Mouse (Mus musculus) kidney, postnatal 14 days (tissue): ENCODE results near the gene Prkar1a.

Experiments used
- DNase-seq: peaks from one replicate; pipeline ENCODE4 v3.0.0; 2022; ENCODE audit warnings: mixed read lengths

Gene Prkar1a

DNA sequence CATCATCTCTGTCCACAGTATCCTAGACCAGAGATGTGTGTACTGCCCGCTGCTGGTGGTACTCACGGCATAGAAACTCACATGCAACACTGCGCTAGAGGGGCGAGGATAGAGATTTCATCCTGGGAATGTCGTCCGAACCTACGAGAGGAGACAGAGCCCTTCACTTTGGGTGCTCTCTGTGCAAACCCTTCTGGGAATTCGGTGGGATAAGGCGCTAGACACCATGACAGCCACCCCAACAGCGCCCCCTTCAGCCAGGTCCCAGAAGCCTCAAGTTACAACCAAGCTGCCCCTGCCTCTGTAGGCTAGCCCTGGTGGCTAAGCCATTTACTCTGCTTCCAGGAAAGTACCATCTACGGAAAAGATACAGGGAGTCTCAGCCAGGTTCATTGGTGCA lies 25.3 kb downstream of the Prkar1a start:
- DNase-seq = no peak

DNA sequence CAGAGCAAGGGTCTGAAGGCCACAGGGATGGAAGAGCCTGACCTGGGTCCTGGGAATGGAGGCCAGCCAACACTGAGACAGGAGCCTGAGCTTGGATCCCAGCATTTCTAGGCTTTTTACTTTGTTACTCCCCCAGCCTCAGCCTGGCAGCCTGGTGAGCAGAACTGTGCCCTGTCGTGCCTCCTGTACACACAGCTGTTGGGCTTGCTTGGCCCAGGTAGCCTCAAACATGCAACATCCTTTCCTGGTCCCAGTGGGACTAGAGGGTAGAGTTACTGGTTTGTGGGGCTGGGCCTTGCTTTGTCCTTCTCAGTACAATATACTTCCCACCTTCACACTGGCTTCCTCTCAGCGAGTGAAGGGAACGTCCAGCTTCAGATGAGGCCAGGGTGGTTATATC lies 26.0 kb downstream of the Prkar1a start:
- DNase-seq = no peak

DNA sequence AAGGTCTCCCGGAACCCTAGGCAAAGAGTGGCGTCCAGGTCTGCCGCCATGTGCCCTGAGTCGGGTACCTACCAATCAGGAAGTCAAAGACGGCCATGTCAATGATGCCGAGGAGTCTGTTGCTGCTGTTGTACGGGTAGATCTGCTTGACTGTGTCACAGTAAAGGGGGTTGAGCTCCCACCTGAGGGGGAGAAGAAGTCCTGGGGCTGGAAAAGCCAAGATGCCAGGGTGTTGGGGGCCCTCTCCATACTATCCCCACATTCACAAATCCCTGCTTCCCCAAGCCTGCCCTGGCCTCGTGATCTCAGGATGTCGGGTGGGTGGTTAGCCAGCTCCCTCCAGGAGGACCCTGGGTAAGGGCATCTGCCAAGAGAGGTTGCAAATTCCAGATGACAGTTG lies 26.6 kb downstream of the Prkar1a start:
- DNase-seq = no peak

DNA sequence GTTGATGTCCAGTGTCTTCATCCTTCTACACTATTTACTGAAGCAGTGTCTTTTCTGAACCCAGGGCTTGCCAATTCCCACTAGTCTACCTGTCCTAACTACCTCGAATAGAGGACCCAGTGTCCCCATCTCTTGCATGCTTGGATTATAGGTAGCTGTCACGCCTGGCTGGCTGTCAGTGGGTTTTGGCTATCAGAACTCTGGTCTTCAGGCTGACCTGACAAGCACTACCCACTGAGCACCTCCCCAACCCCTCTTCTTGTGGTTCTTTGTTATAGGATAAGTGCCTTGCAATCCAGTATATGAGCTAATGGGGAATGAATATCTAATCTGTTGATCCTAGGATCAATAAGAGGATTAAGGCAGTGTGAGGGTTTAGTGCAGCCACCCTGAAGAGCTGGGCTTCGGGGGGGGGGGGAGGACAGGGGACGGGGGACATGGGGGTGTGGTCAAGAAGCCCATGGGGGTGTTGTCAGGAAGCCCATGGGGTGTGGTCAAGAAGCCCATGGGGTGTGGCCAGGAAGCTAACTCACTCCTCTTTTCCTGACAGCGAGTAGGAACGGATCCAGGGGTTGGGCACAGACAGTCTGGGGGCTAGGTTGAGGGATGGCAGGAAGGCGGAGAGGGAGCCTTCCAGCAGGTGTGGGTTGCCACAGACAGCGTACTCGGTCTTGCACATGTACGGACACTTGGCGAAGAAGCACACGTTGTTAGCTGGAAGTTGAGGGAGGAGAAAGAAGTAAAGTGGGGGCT lies 27.6 kb downstream of the Prkar1a start:
- no peak for DNase-seq

DNA sequence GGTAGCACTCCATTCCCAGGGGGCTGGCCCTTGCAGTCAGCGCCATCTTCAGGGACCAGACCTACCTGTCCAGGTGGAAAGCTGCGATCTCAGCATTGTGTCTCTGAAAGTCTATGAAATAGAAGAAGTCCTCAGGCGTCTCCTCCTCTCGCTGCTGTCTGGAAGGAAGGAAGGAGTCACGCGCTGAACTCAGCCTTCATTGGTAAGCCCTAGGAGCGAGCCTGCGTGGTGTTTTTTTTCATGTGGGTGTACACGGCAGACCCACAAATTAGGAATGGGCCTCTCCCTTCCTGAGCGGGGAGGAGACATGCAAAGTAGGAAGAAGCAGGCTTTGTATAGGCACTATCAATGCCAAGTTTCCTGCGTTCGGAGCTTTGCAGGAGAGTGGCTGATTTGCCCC lies 29.1 kb downstream of the Prkar1a start:
- no peak for DNase-seq

DNA sequence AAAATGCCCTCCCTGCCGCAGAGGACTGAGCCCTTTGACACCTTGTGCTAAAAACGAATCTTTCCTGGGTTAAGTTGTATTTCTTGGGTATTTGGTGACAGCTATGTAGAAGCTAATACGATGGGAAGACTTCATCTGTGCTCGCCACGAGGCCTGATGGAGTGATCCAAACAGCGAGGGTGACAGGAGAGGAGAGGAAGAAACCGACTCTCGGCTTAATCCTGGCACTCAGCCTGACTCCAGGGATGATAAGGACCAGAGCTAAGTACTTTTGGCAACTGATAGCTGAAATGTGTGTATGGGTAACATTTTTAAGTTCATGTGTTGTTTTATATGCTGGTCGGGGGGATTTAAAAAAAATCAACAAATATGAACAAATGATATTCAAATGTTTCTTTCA lies 31.7 kb downstream of the Prkar1a start:
- DNase-seq = no peak

DNA sequence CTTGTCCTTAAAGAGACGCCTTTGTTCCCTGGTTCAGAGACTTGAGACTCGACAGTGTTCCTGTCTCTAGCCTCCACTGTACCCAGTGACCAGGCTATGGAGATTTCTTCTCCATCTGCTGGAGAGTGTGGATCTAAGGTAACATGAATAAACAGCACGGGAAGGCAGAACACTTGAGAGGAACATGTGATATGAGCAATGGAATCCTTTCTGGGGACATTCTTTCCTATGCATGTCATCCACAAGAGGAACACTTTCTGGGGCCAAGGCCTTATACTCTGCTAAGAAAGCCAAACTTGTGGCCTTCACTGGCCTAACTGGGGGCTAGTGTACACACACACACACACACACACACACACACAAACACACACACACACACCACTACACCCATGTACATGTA lies 32.4 kb downstream of the Prkar1a start:
- DNase-seq = no peak

DNA sequence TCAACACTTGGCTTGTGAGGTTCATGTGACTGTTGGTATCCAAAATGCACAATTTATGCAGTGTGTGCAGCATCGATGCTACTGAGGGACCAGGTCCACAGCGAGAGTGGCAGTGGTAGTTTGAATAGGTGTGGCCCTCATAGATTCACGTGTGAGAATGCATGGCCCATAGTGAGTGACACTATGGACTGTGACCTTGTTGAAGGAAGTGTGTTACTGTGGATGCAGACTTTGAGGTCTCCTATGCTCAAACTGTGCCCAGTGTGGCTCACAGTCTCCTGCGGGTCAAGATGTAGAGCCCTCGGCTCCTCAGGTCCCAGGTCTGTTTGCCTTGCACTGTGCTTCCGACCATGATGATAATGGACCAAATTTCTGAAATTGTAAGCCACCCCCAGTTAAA lies 33.0 kb downstream of the Prkar1a start:
- no peak for DNase-seq

DNA sequence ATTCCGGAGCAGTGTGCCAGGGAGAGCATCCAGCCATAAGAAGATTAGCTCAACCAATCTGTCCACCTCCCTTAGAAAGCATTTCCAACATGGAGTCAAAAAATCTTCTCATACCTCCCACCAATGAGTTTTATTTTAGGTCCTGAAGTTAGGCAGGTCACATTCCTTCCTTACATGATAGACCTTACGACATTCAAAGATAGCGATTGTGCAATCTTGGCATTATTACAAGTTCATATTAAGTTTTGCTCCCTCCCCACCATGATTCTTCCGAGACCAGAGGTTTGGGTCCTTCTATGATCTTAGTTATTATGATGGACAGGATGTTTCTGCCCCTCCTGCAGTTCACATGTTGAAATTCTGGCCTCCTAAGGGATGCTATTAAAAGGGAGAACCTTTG lies 40.3 kb downstream of the Prkar1a start:
- no peak for DNase-seq

DNA sequence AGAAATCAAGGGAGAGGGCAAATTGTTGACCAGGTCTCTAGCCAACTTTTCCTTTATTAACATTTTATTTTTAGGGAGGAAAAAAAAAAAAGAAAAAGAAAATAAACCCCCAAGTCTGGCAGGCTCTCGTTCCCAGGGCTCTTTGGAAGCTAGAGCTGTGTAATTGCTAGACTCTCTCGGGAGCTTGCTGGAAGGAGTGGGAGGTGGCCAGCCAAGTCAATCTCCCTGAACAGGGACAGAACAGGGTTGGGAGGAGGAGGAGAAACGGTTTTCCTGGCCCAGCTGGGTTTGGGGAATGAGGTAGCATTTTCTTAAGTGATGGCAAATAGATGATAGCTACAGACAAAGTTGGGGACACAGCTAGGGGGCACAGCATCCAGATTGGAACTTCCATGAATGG lies 43.5 kb downstream of the Prkar1a start:
- no peak for DNase-seq

DNA sequence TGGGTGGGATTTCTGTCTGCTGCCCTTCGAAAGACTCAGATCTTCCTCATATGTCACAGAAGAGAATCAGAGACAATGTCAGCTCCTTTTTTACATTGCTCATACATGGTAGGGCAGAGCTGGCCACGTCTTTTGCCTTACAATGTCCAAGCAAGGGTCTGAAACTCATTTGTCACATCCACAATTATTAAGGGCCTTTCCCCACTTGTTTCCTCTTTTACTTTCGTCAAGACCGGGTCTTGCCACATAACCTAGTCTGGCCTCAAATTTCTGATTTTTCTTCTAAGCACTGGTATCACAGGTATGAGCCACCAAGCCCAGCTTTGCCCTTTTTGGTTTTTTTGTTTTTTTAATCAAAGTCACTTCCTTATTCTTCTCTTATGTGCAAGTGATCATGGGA lies 47.3 kb downstream of the Prkar1a start:
- no peak for DNase-seq

DNA sequence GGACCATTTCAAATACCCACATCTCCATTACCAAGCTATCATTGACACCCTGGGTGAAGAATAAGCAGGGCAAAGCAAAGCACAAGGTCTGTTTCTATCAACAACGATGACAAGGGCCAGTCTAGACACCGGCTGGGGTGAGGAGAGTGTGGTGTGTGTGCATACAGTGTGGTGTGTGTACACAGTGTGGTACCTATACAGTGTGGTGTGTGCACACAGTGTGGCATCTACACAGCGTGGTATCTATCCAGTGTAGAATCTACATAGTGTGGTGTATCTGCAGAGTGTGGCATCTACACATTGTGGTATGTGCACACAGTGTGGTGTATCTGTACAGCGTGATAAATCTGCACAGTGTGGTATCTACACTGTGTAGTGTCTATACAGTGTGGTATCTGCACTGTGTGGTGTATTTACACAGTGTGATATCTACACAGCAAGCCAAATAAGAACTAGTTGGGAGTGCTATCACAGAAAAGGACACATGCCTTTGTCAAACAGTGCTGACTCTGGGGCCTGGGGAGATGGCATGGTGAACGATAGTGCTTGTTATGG lies 48.0 kb downstream of the Prkar1a start:
- DNase-seq = no peak

DNA sequence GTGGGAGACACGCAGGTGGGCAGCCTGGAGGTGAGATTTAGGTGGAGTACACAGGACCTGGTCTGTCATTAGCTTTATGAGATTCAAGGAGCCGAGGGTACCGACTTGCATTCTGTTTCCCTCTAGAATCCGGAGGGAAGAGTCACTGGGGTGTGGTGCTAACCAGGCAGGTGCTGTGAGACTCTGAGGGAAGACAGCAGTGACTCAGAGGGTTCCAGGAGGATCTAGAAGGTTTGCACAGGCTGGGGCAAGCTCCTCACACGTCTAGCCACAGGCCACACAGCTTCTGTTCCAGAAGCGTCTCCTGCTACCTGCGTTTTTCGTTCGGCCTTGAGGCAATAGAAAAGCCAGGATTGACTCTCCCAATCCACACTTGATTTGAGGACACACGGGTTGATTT lies 49.5 kb downstream of the Prkar1a start:
- DNase-seq = no peak

DNA sequence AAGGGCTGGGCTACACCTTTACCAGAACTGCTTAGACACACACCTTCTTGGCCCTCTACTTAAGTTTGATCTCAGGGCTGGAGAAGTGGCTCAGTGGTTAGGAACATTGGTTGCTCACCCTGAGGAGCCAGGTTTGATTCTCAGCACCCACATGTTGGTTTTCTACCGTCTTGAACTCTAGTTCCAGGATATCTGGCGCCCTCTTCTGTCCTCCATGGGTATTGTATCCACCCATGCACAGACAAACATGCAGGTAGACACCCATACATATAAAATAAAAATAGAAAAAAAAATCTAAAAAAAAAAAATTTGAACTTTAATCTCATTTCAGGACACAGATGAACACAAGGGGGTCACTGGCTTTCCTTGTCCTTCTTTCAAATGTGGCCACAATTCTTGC lies 50.6 kb downstream of the Prkar1a start:
- no peak for DNase-seq

DNA sequence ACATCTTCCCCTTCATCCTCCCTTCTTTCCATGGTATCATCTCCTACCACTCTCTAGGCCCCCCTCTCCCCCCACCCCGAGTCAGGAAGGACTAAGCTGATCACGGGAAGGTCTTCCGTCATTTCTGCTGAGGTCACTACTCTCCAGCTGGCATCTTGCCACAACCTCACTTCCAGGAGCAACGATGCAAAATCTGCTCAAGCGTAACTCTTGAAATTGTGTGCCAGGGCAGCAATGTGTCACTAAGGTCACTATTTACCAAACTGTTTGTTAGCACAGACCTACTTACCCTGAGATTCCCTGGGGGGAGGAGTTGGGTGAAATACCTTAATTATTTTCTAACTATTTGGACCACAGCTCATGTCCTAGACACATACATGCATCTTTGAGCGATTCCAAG lies 51.6 kb downstream of the Prkar1a start:
- DNase-seq = peak; percentile 82

DNA sequence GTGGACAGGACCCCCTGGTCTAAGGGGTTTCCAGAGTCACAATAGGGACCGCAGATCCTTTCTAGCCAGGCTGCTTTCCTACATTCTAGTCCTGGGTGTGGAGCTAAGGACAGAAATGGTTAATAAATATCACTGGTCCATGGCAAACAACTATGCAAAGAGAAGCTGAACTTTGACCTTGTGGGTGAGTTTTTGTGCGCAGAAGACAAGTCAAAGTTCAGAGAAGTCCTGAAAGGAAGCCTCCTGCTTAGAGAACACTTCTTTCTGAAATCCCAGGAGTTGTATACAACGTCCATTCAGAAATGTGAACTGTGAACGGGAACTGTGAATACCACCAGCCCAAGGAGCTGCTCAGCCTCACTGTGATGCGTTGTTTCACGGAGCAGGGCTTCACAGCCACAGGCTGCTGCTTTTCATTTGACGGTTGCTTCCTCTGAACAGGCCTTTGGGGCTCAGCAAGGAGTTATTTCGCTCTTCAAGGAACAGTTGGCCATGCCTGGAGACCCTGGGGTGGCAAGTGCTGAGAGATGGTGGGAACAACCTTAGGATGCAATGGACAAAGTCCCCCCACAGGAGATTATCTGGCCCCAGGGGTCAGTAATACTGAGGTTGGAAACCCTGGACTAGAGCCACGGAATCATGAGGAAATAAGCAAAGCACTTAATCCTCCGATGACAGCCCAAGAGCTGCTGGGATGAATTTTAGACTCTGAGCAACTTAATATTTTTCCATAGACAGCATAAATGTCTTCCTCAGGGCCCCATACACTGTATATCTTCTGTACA lies 53.0 kb downstream of the Prkar1a start:
- DNase-seq = peak; percentile 50

DNA sequence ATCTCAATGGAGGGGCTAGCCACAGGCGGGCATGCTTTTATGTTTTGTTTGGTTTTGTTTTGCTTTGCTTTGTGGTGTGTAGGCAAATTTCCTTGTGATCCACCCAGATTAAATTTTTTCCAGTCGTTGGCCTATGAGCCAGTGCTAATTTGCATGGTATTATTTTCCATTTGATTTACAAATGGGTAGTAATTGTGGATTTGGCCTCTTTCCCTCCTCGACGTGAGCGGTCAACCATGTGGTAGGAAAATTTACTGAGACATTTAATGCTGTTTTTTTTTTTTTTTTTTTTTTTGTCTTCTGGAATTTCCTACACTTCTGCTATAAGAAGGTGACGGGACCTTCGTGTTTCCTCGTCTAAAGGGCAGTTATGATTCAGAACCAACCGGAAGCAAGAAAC lies 54.6 kb downstream of the Prkar1a start:
- DNase-seq = peak; percentile 33

DNA sequence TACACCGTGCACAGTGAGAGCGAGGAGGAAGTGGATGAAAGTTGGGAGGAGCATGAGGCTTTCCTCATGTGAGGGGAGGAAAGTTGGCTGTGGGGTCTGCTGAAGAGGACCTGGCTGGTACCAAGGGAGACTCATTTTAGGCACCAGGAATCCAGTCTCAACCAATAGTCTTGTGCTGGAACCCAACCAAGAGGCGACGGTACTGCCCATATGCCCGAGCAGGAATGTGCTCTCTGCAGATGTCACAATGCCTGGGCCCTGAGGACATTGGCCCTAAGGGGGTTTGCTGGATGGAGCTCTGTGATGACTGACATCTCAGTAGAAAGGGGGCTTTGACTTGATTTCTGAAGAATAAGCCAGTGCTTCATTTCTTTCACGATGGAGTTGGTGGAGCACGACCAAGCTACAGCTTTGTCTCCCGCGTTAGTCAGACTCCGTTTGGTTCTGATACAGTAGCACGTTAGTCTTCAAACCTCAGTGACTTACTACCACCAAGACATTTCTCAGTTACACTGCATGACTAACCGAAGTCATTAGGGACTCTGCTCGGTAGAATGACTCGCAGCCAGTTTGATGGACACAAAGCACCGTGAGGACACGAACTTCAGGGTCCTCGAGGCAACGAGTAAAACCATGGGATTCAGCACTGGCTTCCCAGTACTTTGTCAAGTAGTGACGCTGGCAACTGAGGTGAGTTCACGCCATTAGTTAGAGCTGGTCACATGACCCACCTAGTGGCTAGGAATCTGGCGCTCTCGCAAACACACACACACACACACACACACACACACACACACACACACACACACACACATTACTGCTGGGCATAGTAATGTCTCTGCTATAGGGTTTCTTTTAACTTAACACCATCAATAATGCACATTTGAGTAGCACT lies 55.4 kb downstream of the Prkar1a start:
- DNase-seq = no peak

DNA sequence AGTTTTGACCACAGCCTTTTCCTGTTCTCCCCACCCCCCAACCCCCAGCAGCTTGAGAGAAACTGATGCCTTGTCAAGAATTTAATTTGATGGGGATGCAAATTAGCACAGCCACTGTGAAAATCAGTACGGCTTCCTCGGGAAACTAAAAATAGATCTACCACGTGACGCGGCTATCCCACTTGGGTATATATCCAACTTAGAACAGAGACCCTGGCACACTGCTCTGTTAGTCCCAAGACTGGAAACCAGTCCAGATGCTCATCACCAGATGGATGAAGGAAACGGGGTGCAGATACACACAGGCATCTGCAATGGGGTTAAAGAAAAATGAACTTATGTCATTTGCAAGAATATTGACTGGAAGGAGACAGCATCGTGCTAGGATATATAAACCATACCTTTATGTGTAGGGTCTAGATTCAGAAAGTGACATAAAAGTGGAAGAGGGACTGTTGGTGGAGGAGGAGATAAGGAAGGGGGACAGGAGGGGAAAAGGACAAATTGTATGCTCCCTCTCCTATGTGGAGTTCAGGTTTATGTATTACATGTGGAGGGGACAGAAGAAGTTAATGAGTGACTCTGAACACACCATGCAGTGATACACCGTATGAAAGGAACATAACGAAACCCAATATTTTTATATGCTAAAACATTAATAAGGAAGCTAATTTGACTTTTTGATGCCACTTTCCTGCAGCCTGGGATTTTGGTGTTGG lies 56.3 kb downstream of the Prkar1a start:
- no peak for DNase-seq

DNA sequence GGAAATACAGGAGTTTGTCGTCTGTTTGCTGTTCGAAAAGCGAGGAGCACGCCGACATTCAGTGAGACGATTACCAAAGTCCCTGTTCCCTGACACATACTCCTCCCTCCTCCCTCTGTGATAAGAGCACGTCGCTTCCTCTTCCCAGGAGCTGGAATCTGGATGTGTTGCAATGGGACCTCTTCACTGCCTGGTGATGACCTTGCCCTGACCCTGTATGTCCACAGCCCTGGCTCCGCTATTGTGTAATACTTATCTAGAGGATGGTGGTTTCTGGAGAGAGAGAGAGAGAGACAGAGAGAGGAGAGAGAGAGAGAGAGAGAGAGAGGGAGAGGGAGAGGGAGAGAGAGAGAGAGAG lies 56.8 kb downstream of the Prkar1a start:
- DNase-seq = peak; percentile 38

DNA sequence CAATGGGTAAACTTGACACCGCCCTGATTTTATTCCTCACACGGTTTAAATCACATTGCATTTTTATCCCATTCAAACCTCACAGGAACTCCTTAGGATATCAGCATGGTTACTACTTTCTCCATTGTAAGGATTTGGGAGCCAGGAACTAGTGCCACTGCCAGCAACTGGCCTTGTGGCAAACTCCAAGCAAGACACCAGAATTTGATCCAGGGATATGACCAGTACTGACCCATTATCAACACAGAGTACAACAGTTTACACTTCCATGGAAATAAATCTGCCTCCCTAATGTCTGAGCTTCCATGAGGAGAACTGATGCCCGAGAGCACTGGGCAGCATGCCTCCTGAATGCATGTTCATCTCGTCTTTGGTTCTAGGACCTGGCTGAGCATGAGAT lies 57.4 kb downstream of the Prkar1a start:
- no peak for DNase-seq

DNA sequence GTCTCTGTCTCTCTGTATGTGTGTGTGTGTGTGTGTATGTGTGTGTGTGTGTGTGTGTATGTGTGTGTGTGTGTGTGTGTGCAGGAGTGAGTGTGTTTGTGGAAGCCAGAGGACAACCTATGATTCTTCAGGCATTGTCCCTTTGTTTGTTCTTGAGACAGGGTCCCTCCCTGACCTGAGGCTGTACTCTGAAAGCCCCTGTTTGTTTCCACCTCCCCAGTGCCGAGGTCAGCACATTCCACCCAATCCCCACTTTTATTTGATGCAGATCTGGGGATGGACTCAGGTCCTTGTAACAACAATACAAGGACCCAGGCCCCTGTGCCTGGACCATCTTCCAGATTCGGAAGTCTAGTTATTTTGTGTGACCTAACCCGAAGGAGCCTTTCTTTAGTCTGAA lies 58.2 kb downstream of the Prkar1a start:
- no peak for DNase-seq

DNA sequence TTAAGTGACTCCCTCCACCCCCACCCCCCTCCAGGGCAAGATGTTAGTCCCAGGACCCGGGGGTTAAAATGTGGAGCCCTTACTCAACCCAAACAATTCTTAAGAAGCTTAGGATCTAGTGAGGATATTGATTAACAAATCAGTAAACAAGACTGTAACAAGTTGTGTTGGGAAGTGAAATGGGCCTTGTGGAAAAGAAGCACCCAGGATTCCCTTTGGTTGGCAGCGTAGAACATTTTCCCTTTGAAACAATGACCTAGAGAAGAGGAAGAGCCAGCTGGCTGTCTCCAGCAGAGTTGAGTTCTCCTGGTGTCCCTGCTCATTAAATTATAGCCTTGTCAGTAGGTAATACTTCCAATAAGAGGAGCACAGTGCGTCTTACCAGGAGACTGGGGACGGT lies 59.6 kb downstream of the Prkar1a start:
- no peak for DNase-seq
